Comparison of ENCODE assay signal across 7 mouse cellular contexts in the genomic region with DNA sequence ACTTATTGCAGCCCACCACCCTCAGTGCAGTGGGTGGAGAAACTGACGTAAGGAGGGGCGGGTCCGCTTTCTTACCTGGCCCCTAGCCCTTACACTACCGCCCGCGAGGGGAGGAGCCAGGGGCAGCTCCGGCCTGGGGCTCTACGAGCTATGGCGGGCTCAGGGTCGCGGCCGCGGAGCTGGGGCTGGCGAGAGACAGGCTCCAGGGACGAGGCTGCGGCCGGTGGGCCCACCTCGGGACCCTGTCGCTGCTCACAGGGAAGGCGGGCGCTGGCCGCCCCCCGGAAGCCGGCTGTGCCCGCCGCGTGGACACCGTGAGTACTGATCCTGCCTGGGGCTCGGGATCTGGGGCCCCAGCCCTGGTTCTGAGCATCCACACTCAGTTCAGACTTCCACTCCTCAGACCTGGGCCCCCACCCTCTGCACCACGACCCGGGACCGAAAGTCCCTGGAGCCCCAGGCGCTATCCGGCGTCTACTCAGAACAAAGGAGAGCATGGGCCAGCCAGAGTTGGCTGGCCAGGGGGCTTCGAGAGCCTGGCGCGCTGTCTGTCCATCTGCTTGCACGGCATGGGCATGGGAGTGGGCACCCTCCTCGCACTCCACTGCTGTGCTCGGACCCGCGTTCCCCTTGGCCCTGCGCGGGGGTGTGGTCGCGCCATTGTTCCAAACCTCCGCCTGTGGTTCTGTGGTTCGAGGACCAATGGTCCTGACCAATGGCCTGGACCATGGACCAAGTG. TPM values are rescaled to one million over a fixed set of nuclear protein-coding genes. Genes with fewer than 3 reads are reported as not detected.
DNase-seq lines count a peak whose midpoint lies in the region; ATAC-seq and TF ChIP-seq lines count a peak whose summit lies in the region.

No protein-coding gene starts in this region.

- no peak for TF ChIP-seq POLR2A in thymus, adult 2 months (IDR thresholded peaks at IDR 0.05; ENCODE audit: control insufficient read depth, extremely low read depth, insufficient read depth, low read length, poor library complexity)

- ATAC-seq in heart, embryonic 15.5 days (replicated peaks; ENCODE audit: insufficient number of reproducible peaks, insufficient read depth, low FRiP score, low read depth), result peak; percentile 79
- ATAC-seq in megakaryocyte-erythroid progenitor cell, adult 5-6 weeks (replicated peaks; ENCODE audit: low FRiP score, low TSS enrichment, poor library complexity, severe bottlenecking), result peak; percentile 35

- no peaks in the 10 kb centered on the region for H3K9me3 ChIP-seq in heart, embryonic 15.5 days (replicated peaks)

- WGBS in heart, embryonic 15.5 days, result 2% methylated on average over 49 of the region's 49 CpGs
- WGBS in thymus, adult 2 months, result under 1% methylated on average over 48 of the region's 49 CpGs

- H3K27me3 ChIP-seq in heart, embryonic 15.5 days, result no peaks in the 10 kb centered on the region
- H3K27me3 ChIP-seq in thymus, adult 2 months (ENCODE audit: control insufficient read depth, insufficient read depth, low read length), result no peaks in the 10 kb centered on the region

- 0 out of 2 replicates have a peak, but pooled peaks have one; percentile 10 for TF ChIP-seq CTCF in thymus, adult 2 months (IDR thresholded peaks at IDR 0.05; ENCODE audit: borderline replicate concordance, control insufficient read depth, extremely low read depth, insufficient read depth, low read length, poor library complexity)

- H3K4me2 ChIP-seq in heart, embryonic 15.5 days, result peak overlapping the region; percentile 83

- peak overlapping the region; percentile 80 for H3K4me3 ChIP-seq in heart, embryonic 15.5 days
- H3K4me3 ChIP-seq in thymus, adult 2 months (ENCODE audit: control insufficient read depth, insufficient read depth, low read length), result peak overlapping the region; percentile 70

- peak; percentile 41 for DNase-seq in 3T3-L1 (ENCODE audit: low read depth, low spot score)
- peak; percentile 62 for DNase-seq in CD4-positive, CD25-positive, alpha-beta regulatory T cell, adult 2 months (ENCODE audit: low read depth, low spot score)
- DNase-seq in embryo, embryonic 10 days (ENCODE audit: low spot score), result peak; percentile 83
- DNase-seq in kidney, postnatal 4 days, result peak; percentile 75 to 81
- peak; percentile 59 for DNase-seq in thymus, adult 2 months

- peak overlapping the region; percentile 38 for H3K27ac ChIP-seq in heart, embryonic 15.5 days
- no peak overlapping the region for H3K27ac ChIP-seq in thymus, adult 2 months (ENCODE audit: control insufficient read depth, insufficient read depth, low read length)

- H3K4me1 ChIP-seq in heart, embryonic 15.5 days (replicated peaks), result peaks cover 15% of the 10 kb centered on the region
- peaks cover 13% of the 10 kb centered on the region for H3K4me1 ChIP-seq in thymus, adult 2 months (replicated peaks; ENCODE audit: control insufficient read depth, insufficient read depth, low read length)

- peak overlapping the region; percentile 90 for H3K9ac ChIP-seq in heart, embryonic 15.5 days

- H3K36me3 ChIP-seq in heart, embryonic 15.5 days, result peaks cover 9% of the 10 kb centered on the region; the same call in 1 of the 2 replicates
- no peaks in the 10 kb centered on the region for H3K36me3 ChIP-seq in thymus, adult 2 months (ENCODE audit: control insufficient read depth, insufficient read depth, low read length)

RNA-seq across cellular contexts. Expression of gene Add1, which starts 23.8 kb away (rescaled TPM):
- polyA plus RNA-seq in heart, embryonic 15.5 days (2015; fragmentation: Nextera tagmentation; extraction: Ambion mirVana), result 133 and 162 TPM in 2 replicates
- total RNA-seq in megakaryocyte-erythroid progenitor cell, adult 5-6 weeks (2014; fragmentation: Nextera tagmentation), result 188 and 260 TPM in 2 replicates
- total RNA-seq in megakaryocyte-erythroid progenitor cell, adult 5-6 weeks (2017), result 170 and 288 TPM in 2 replicates
- polyA plus RNA-seq in thymus, adult 2 months (2012; rRNA removed), result 219 and 224 TPM in 2 replicates

RNA-seq across cellular contexts. Expression of gene Sh3bp2, which starts 24.0 kb away (rescaled TPM):
- 3.8 and 6.4 TPM in 2 replicates for polyA plus RNA-seq in heart, embryonic 15.5 days (2015; fragmentation: Nextera tagmentation; extraction: Ambion mirVana)
- 10.2 and 13.1 TPM in 2 replicates for total RNA-seq in megakaryocyte-erythroid progenitor cell, adult 5-6 weeks (2014; fragmentation: Nextera tagmentation)
- total RNA-seq in megakaryocyte-erythroid progenitor cell, adult 5-6 weeks (2017), result 3.3 and 4.2 TPM in 2 replicates
- polyA plus RNA-seq in thymus, adult 2 months (2012; rRNA removed), result 33.8 and 40.6 TPM in 2 replicates

RNA-seq across cellular contexts. Expression of gene Tnip2, which starts 35.9 kb away (rescaled TPM):
- 15.6 and 21.2 TPM in 2 replicates for polyA plus RNA-seq in heart, embryonic 15.5 days (2015; fragmentation: Nextera tagmentation; extraction: Ambion mirVana)
- total RNA-seq in megakaryocyte-erythroid progenitor cell, adult 5-6 weeks (2014; fragmentation: Nextera tagmentation), result 4.8 and 14.9 TPM in 2 replicates
- 5.0 and 13.8 TPM in 2 replicates for total RNA-seq in megakaryocyte-erythroid progenitor cell, adult 5-6 weeks (2017)
- polyA plus RNA-seq in thymus, adult 2 months (2012; rRNA removed), result 19.8 and 22.0 TPM in 2 replicates
